Mouse (Mus musculus) kidney, adult 2 months (tissue): Measurements from ENCODE around the gene Gsg1l.

Experiments used
- CTCF ChIP-seq: fragments of 200-500 bp; conservative IDR thresholded peaks from 2 replicates; pipeline ENCODE4 v1.5.1; 2011; ENCODE audit warnings: low read depth, mild to moderate bottlenecking, control low read depth, low read length, moderate library complexity, mixed read lengths; ENCODE audit not compliant: insufficient read depth, insufficient read length
- POLR2A ChIP-seq: fragments of 200-500 bp; IDR thresholded peaks from one replicate; pipeline ENCODE4 v1.6.1; 2011; ENCODE audit warnings: low read depth, low read length, control low read depth

- TF ChIP-seq CTCF, result no peak
- no peak for TF ChIP-seq POLR2A
These were observed 17.6 kb upstream of the Gsg1l start for GRCm38 (mm10) chr7:126099835-126100234.
